Mouse (Mus musculus): Measurements from ENCODE around the gene Crygs.
"Not testable (repeated sequence)": the region's sequence is repeated elsewhere in the genome, so short reads cannot be mapped to it uniquely, and the experiment has no call there.

Gene Crygs

GRCm38 (mm10) chr16:22789908-22790367, 21.4 kb downstream of the Crygs start:
- CTCF ChIA-PET, result no interaction called here

- CTCF ChIA-PET, result no interaction called here
Measured at GRCm38 (mm10) chr16:22782686-22783085, 28.7 kb downstream of the Crygs start.

- CTCF ChIA-PET, result no interaction called here
Measured at GRCm38 (mm10) chr16:22779228-22779835, 32.0 kb downstream of the Crygs start.

- CTCF ChIA-PET, result not testable (repeated sequence)
Measured at GRCm38 (mm10) chr16:22778296-22778695, 33.1 kb downstream of the Crygs start.

DNA sequence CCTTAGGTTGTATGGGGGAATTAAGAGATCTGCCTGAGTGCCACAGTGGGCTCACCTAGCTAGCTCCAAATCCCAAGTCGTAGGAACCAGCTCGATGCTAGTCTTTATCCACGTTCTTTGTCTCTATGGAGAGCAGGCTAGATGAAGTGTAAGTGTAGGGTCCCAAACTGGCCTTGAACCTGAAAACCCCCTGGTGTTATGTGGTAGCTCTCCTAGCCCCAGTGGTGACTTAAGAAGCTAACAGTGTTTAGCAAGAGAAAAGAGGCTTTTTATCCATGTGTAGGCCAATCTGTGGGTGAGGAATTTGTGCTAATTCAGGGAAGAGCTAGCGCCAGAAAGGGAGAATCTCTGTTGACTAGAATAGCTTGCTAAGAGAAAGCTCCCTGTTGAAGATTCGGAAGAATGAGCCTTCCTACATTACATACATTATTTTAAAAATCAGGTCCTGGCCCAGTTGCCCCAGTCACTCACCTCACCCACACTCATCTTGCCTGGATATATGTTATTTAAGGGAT, 35.8 kb downstream of the Crygs start:
- CTCF ChIA-PET, result no interaction called here

DNA sequence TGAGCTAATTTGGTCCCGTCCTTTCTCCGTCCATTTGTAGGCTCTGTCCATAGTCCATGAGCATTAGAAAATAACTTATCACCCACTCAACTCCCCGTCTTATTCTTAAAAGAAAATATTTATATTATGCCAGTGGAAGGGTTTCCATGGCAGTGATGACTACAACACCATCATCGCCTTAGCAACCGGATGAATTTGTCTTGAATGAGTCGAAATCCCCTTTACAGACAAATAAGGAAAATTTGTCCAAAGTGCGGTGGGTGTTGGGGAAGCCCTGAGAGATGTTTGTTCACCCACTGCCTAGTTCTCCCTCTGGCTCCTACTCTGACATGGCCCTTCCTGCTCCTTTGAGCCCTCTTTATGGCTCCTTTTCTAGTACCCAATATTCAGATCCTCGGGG, 42.7 kb downstream of the Crygs start:
- CTCF ChIA-PET, result no interaction called here

DNA sequence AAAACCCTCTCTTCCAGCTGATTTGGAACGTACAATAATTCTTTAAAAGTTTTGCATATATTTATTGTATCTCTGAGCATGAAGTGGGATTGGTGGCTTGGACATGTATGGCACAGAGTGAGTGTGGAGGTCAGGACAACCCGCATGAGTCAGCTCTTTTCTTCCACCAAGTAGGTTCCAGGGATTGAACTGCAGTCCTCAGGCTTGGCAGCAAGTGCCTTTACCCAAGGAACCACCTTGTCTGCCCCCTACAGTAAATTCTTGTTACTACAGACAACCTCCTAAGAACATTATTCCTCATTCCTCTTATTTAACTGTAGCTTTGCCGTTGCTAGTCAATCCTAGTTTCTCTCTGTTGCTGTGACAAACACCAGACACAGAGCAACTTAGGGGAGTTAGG, 44.0 kb downstream of the Crygs start:
- CTCF ChIA-PET, result no interaction called here

DNA sequence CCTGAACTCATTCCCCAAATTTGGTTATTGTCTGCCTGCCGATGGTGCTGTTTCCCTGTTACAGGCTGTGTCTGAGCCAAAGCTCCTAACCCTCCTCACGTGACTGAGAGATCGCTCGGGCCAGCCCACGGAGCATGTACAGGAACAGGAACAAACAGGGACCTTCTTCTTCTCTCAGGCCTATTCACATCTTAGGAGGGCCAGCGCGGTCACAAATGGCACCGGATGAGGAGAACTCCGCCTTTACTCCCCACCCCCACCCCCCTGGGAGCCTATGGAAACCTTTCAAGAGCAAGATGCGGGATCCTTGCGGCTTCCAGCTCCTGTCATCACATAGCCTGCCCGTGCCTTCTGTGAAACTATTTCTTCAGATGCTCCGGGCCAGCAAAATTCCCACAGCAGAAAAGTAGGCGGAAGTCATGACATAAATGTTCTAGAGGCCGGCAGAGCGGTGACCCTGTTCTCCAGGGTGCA, 44.6 kb downstream of the Crygs start:
- CTCF ChIA-PET, result no interaction called here

- CTCF ChIA-PET, result no interaction called here
Measured at GRCm38 (mm10) chr16:22765531-22765930, 45.8 kb downstream of the Crygs start.

Data from spleen, embryonic (tissue).